Mouse (Mus musculus) T-cell, adult 66 days (primary cell): ENCODE results near the gene Ankrd49. TPM values are rescaled to one million over a fixed set of nuclear protein-coding genes. Genes with fewer than 3 reads are reported as not detected.

Experiments used
- total RNA-seq, 2 experiments: library from RNA; stranded (reverse); gene quantifications; 3 replicates in 1 of 2; 4 replicates in 1 of 2; pipeline ENCODE4 v1.2.4; 2023

Gene Ankrd49
- total RNA-seq = 10 to 100 TPM; 26.1 to 27.0 TPM

DNA sequence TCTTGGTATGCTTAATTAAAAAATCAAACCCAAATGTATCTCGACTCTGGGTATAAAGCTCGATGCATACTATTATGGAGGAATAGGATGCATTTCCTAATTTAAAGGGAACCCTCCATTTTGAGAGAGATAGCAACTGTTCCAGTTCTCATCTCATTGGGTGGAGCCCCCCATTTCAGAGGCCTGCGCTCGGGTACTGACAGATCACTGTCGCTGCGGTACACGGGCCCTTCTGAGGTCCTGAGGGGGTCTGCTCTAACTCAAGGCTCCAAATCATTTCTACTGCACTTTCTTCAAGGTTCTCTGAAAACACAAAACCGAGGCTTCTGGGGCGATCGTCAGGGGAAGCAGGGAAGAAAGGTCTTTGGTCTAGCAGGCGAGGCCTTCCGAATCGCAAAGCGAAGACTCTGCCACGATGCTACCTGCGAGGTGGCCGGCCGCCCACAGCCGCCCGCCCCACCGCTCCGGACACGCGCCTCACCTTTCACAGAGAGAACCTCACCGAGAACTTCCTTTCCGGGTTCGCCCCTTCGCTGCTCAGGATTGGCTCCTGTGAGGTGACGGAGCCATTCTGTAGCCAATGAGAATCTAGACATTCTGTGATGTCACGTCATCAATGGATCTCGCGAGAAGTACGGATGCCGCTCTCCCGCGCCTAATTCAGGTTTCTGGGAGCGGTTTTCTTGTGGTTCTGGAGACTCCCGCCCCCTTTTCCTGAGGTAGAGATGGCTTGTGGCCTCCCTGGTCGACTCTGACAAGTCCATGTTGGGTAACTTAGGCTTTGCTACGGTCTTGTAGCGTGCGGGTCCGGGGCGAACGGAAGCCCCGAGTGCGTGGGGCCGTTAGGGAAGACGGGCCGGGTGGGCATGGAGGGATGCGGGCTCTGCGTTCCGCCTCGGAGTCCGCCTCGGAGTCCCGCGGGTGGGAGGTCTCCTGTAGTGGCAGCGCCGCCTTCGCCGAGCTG, at the start of gene Ankrd49, which contains the start of gene Mre11a:
TSS of gene Ankrd49 (minus strand) at position 818 of the 964 bp plus-strand sequence.
TSS of gene Mre11a (plus strand) at position 616 of the 964 bp plus-strand sequence.

DNA sequence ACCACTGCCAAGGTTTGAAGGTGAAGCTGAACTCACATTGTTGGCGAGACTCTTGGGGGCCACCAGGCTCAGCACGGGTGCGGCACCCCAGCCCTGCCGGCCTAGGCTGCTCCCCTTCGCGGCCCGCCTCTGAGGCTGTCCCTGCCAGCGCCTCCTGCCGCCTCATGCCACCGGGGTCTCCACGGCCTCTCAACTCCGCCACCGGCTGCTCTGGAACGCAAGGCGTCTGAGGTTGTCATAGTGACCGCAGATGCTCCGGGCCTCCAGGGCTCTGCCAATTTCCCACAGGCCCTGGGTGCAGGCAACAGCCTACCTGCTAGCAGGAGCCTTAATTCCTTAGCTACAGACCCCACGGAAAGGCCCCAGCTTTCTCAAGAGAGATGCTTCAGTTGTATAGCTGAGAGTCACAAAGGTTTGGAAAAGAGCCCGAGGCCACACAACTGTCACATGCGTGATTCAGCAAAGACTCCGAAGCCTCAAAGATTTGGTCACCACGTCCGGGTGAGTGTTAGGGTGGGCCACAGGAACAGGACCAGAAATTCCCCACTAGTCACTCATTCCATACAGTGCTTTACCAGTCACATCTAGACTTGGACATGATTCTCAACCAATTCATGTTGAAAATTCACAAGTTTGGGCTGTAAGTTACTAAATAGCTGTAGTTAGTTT, 13.7 kb downstream of the Ankrd49 start, which contains the start of gene 1700012B09Rik:
TSS of gene 1700012B09Rik (minus strand) at position 228 of the 669 bp plus-strand sequence.

DNA sequence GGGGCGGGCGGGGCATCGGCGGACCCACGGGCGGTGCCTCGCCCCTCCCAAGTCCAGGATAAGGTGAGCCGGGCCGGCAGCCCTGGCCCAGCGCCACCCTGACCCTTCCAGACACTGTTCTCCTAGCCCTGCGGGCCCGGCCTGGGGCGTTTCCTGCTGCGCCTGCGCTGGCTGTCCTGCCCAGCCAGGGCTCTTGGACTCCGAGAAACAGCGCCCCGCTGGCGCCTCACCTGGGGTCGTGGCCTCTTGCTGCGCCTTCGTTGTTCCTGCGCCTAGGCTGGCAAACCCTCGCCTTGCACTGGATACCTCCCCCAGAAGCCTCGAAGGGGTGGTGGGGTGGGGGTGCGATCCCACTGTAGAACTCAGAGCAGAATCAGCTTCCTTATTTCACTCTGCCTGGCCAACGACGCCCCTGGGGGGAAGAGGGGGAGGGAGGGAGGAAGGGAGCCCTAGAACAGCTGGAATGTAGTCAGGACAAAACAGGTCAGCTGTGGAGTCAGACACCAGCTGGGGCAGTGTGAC, 32.6 kb downstream of the Ankrd49 start, which contains the start of gene Fut4:
TSS of gene Fut4 (minus strand) at position 393 of the 522 bp plus-strand sequence.

GRCm38 (mm10) chr9:14740151-14740924, 44.3 kb downstream of the Ankrd49 start, which contains the start of gene Piwil4:
Piwil4 (minus strand) TSS chr9:14740733.

Other genes with a start within 250 kb of the Ankrd49 start
- not detected for gene Amotl1, start 139.8 kb downstream of the Ankrd49 start, total RNA-seq
- not detected for gene Piwil4, start 44.1 kb downstream of the Ankrd49 start, total RNA-seq
- under 1 TPM in 1 of 2 experiments, not detected in 1; 0.20 TPM for gene Fut4, start 32.5 kb downstream of the Ankrd49 start, total RNA-seq
- gene 1700012B09Rik, start 13.8 kb downstream of the Ankrd49 start, total RNA-seq = not detected
- 10 to 100 TPM; 34.9 to 50.0 TPM for gene Mre11a, start 202 bp downstream of the Ankrd49 start, total RNA-seq
- 1 to 10 TPM; 3.7 to 4.2 TPM for gene Gpr83, start 75.4 kb upstream of the Ankrd49 start, total RNA-seq
- 10 to 100 TPM; 36.6 to 42.0 TPM for gene Izumo1r, start 119.1 kb upstream of the Ankrd49 start, total RNA-seq